Mouse (Mus musculus): Measurements from ENCODE around the gene Map3k15. TPM values are rescaled to one million over a fixed set of nuclear protein-coding genes. Genes with fewer than 3 reads are reported as not detected.

The Map3k15 gene
- polyA plus RNA-seq, 1 experiment from 2014 or later, result 0.37 TPM

DNA sequence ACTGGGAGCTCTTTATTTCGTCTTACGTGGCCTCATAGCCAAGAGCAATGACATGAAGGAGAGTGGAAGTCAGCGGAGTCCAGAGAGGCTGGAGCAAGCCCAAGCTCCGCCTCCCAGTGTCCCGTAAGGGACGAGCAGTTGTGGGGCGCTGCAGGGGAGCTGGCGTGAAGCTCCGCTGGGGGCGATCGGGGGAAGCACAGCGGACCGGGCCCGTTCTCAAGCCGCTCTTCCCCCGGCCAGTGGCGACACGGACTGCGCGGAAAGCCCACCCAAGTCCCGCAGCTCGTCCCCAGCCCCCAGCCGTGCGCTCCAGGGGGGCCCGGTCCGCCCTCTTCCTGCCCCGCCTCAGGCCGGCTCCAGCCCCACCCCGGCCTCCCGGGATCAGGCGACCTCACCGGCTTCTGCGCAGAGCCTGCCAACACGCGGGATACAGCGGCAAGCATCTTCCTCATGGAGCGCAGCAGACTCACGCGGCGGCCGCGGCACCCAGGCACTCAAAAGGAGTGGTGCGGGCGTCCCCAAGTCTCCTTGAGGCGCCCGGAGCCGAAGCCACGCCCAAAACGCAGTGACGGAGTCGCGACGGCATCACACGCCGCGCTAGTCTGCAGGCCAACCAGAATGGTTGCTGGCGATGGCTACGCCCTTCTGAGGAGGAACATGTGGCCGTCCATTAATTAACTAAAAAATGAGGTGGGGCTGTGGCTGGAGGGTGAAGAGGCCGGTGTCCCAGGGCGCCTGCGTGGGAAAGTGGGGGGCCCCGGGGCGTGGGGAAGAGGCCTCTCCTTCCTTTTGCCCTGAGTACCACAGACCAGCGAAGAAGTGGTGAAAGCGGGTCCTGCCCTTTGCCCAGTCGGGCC lies 149.9 kb downstream of the Map3k15 start, which contains the start of gene Pdha1:
TSS of gene Pdha1 (minus strand) at position 553 of the 857 bp plus-strand sequence.
- Histone ChIP-seq H3K36me3 (no peaks in the 10 kb centered on the region), H3K4me1 (peaks cover 23% of the 10 kb centered on the region), H3K27me3 (ENCODE audit: low read depth, poor library complexity, severe bottlenecking) (peaks cover 74% of the 10 kb centered on the region), H3K4me3 (peak within 1 kb of the TSS; percentile 74), H3K27ac (replicated peaks) (peak within 1 kb of the TSS; percentile 92), H3K9me3 (replicated peaks) (no peaks in the 10 kb centered on the region)
- 18% methylated on average over 67 of the region's 67 CpGs for whole genome bisulfite sequencing
- peak; percentile 85 for DNase-seq (ENCODE audit: low spot score)

DNA sequence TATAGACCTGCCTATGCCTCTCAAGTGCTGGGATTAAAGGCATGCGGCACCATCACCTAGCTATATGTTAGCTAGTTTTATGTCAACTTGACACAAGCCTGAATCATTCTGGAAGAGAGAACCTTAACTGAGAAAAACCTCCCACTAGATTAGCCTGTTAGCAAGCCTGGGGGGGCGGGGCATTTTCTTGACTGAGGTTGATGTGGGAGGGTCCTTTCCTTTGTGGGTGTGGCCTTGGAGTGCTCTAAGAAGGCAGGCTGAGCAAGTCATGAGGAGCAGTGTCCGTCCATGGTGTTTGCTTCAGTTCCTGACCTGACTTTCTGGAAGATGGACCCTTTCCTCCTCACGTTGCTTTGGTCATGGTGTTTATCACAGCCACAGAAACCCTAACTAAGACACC lies 158.6 kb downstream of the Map3k15 start:
- H3K27ac ChIP-seq (replicated peaks), result no peak overlapping the region
- DNase-seq (ENCODE audit: low spot score), result no peak
- 88% methylated on average over 4 of the region's 4 CpGs for WGBS
- no peaks in the 10 kb centered on the region for H3K36me3 ChIP-seq
- H3K27me3 ChIP-seq (ENCODE audit: low read depth, poor library complexity, severe bottlenecking), result peaks cover 42% of the 10 kb centered on the region
- no peaks in the 10 kb centered on the region for H3K9me3 ChIP-seq (replicated peaks)
- no peak overlapping the region for H3K4me3 ChIP-seq
- H3K4me1 ChIP-seq, result no peaks in the 10 kb centered on the region

DNA sequence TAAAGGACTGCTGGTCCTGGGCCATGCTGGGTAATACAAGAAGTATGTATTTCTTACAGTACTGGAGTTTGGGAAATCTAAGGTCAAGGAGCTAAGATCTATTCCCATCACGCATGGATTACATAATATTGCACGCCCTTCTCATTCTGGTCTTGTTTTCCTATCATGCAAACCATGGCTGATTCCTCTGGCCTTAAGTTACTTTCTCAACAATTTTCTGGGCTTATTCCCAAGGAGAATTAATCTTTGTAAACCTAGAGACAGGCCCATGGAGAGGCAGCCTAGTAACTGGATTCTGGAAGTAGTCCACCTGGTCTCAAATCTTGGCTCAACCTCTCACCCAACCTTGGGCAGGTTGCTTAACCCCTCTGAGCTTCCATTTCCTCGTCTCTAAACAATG lies 159.2 kb downstream of the Map3k15 start:
- DNase-seq (ENCODE audit: low spot score), result no peak
- no peaks in the 10 kb centered on the region for H3K9me3 ChIP-seq (replicated peaks)
- WGBS, result 86% methylated on average over 3 of the region's 3 CpGs
- peaks cover 48% of the 10 kb centered on the region for H3K27me3 ChIP-seq (ENCODE audit: low read depth, poor library complexity, severe bottlenecking)
- H3K27ac ChIP-seq (replicated peaks), result no peak overlapping the region
- H3K36me3 ChIP-seq, result no peaks in the 10 kb centered on the region
- no peak overlapping the region for H3K4me3 ChIP-seq
- no peaks in the 10 kb centered on the region for H3K4me1 ChIP-seq

- H3K4me1 ChIP-seq, result no peaks in the 10 kb centered on the region
- DNase-seq (ENCODE audit: low spot score), result no peak
- no peaks in the 10 kb centered on the region for H3K9me3 ChIP-seq (replicated peaks)
- 93% methylated on average over 3 of the region's 3 CpGs for WGBS
- no peak overlapping the region for H3K4me3 ChIP-seq
- H3K27me3 ChIP-seq (ENCODE audit: low read depth, poor library complexity, severe bottlenecking), result peaks cover 53% of the 10 kb centered on the region
- H3K27ac ChIP-seq (replicated peaks), result no peak overlapping the region
- no peaks in the 10 kb centered on the region for H3K36me3 ChIP-seq
Measured at GRCm38 (mm10) chrX:160148859-160149258, 160.6 kb downstream of the Map3k15 start.

GRCm38 (mm10) chrX:160153147-160153815 lies 165.0 kb downstream of the Map3k15 start:
- WGBS, result 55% methylated on average over 4 of the region's 4 CpGs

DNA sequence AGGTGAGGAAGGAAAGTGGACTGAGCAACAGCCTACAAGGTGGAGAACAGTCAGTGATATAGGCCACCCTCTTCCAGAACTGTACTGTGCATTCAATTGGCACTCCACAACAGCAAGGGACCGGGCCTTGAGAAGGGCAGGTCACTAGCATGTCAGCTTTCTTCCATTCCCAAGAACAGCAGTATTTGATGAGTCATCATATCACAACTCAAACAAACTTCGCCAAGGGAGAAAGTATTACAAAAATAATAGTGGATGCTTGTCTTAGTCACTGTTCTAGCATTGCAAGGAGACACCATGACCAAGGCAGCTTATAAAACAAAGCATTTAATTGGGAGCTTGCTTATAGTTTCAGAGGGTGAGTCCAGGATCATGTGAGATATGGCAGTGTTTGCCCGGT lies 176.0 kb downstream of the Map3k15 start:
- peaks cover 13% of the 10 kb centered on the region for H3K4me1 ChIP-seq
- H3K9me3 ChIP-seq (replicated peaks), result no peaks in the 10 kb centered on the region
- H3K4me3 ChIP-seq, result no peak overlapping the region
- no peaks in the 10 kb centered on the region for H3K36me3 ChIP-seq
- DNase-seq (ENCODE audit: low spot score), result no peak
- WGBS, result 86% methylated on average over 3 of the region's 3 CpGs
- H3K27me3 ChIP-seq (ENCODE audit: low read depth, poor library complexity, severe bottlenecking), result peaks cover 53% of the 10 kb centered on the region
- no peak overlapping the region for H3K27ac ChIP-seq (replicated peaks)

More at GRCm38 (mm10) chrX:160153147-160153815, 165.0 kb downstream of the Map3k15 start:
- DNase-seq (ENCODE audit: low spot score), result no peak
- Histone ChIP-seq H3K27ac (replicated peaks) (no peak overlapping the region), H3K9me3 (replicated peaks) (no peaks in the 10 kb centered on the region), H3K36me3 (no peaks in the 10 kb centered on the region), H3K4me3 (no peak overlapping the region), H3K4me1 (no peaks in the 10 kb centered on the region), H3K27me3 (ENCODE audit: low read depth, poor library complexity, severe bottlenecking) (peaks cover 42% of the 10 kb centered on the region)

DNA sequence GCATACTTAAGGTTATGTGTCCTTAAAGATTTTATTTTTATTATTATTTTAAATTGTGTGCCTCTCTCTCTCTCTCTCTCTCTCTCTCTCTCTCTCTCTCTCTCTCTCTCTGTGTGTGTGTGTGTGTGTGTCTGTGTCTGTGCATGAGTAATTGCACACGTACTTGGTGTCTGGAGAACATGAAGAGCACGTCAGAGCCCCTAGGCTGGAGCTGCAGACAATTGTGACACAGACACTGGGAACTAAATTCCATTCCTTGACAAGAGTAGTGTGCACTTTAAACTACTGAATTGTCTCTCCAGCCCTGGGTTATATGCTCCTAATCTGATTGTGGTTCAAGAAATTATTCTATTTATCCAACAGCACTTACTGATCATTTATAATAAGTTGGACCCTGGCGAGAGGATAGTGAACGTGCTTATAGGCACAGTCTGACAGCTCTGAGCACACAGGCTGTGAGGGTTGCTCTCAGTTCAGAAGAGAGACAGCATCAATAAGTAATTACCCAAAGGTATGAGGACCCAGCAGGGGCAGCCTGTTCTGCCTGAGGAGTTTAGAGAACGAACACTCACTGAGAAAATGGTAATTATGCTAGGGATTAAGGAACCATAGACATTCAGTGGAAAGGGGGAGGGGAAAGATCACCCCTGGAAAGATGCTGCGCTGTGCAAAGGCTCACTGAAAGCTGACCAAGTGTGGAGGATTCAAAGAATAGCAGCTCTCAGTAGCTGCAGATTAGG lies 178.2 kb downstream of the Map3k15 start:
- Histone ChIP-seq H3K4me1 (peaks cover 19% of the 10 kb centered on the region), H3K9me3 (replicated peaks) (no peaks in the 10 kb centered on the region), H3K36me3 (no peaks in the 10 kb centered on the region), H3K27me3 (ENCODE audit: low read depth, poor library complexity, severe bottlenecking) (peaks cover 61% of the 10 kb centered on the region), H3K27ac (replicated peaks) (peak overlapping the region; percentile 76), H3K4me3 (no peak overlapping the region)
- WGBS, result 26% methylated on average over 6 of the region's 6 CpGs
- DNase-seq (ENCODE audit: low spot score), result peak; percentile 55

DNA sequence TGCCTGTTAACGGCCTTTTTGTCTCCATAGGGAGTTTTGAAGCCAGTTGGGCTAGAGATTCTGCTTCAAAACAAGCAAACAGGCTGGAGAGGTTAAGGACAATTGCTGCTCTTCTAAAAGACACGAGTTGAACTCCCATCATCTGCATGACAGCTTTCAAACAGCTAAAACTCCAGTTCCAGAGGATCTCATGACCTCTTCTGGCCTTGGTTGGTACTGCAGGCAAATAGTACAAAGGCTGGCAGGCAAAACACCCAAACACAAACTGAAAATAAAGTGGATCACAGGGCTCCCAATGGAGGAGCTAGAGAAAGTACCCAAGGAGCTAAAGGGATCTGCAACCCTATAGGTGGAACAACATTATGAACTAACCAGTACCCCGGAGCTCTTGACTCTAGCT lies 181.9 kb downstream of the Map3k15 start:
- no peak overlapping the region for H3K4me3 ChIP-seq
- no peaks in the 10 kb centered on the region for H3K9me3 ChIP-seq (replicated peaks)
- H3K27me3 ChIP-seq (ENCODE audit: low read depth, poor library complexity, severe bottlenecking), result peaks cover 59% of the 10 kb centered on the region
- DNase-seq (ENCODE audit: low spot score), result peak; percentile 64
- peak overlapping the region; percentile 33; the same call in 1 of the 2 replicates for H3K27ac ChIP-seq (replicated peaks)
- no peaks in the 10 kb centered on the region for H3K36me3 ChIP-seq
- H3K4me1 ChIP-seq, result peaks cover 19% of the 10 kb centered on the region
- WGBS, result 36% methylated on average over 3 of the region's 3 CpGs

Other genes with a start within 250 kb of the Map3k15 start
- gene Pdha1, start 150.0 kb downstream of the Map3k15 start, polyA plus RNA-seq (2016; fragmentation: Nextera tagmentation; extraction: Ambion mirVana), result 136 and 139 TPM in 2 replicates

Data from midbrain, embryonic 10.5 days (tissue).